Mouse (Mus musculus) spleen, adult 18-20 months (tissue): ENCODE data around the gene Ift172.
A peak's percentile ranks its signal among the peaks of the same experiment; 100 is the strongest.

Experiments
- DNase-seq, 2 experiments: peaks; one replicate each; pipeline ENCODE4 v3.0.0; 2022; ENCODE audit warnings: mixed read lengths in 2 of 2

The Ift172 gene

DNA sequence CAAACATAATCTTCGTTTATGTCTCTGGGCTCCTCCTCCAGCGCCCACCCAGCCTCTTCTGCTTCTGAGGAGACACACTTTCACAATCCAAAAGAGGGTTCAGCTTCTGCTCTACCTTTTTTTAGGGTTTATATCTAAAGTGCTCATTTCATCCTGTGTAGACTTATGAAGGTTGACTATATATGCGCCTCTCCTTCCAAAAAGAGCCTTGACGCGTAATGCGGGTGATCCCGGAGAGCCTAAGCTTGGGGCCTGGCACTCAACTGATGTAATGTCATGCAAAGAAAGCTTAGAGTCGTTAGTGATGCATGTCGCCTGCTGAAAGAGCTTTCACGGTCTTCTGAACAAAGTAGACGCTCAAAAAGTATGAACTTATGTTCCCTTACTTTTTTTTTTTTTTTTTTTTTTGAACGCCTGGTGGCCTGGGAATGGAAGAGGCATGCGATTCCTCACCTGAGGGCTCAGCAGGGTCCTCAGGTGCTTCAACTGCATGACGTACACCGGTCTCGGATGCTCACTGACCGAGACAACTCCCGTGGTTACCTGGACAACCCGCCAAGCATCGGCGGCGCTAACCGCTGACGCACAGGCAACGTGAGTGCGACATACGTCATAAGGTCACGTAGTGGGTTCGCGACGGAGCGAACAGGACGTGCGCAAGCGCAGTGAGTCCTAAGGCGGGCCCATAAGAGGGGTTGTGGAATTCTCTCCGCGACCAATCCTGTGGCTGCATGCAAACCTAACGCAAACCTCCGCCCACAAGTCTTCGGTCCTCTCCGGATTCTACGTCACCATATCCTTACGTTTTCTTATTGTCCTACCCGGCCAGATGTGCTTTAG lies at the start of gene Ift172:
Ift172 (minus strand) TSS at position 596 of the 840 bp plus-strand sequence.
- peak; percentile 88 to 94 for DNase-seq

DNA sequence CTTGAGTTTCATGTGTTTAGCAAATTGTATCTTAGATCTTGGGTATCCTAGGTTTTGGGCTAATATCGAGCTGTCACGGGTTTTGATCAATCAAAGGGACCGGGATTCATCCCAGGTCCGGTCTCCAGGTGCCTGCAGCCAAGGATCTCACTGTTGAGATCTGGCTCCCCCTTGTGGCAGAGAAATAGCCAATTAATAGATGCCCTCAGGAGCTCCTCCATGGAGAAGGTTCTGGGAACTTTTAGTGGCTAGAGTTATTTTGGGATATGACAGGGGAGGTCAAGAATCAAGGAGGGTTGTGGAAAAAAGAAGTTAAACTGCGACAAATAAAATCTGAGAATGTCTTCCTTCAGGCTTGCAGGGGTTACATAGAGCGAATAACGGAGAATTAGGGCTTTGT lies 37.3 kb upstream of the Ift172 start:
- peak in 1 of 2 experiments; percentile 38 for DNase-seq

DNA sequence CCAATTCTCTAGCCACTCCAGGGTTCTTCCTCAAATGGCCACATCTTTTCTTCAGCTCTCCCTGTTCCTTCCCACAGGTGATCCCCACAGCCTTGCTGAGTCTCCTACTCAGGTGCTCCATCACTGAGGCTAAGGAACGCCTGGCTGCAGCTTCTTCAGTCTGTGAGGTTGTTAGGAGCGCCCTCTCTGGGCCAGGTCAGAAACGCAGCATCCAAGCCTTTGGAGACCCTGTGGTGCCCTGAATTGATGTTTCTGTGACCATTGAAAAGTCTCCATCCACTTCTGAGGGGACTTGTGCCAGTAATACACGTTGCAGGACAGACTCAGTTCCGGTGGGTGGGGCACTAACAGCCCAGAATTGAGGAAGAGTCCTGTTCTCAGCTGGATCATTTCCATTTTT lies 35.9 kb upstream of the Ift172 start:
- DNase-seq = peak in 1 of 2 experiments; percentile 9

DNA sequence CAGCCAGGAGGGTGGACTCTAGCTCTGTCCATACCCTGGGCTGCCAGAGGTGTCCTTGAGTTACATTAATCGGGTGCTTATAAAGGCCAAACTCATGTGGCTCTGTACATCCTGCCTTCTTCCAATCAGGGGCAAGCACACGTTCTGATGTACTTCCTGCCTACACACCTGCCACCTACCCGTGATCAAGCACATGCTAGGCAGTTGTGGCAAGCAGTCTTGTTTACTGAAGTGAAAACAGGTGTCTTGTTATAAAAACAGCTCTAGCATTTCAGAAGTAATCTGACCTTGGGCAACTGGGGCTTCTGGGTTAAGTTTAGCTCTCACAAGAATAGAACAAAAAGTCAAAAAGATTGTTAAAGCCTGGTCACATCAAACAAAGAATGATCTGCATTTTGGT lies 33.2 kb upstream of the Ift172 start:
- no peak for DNase-seq

DNA sequence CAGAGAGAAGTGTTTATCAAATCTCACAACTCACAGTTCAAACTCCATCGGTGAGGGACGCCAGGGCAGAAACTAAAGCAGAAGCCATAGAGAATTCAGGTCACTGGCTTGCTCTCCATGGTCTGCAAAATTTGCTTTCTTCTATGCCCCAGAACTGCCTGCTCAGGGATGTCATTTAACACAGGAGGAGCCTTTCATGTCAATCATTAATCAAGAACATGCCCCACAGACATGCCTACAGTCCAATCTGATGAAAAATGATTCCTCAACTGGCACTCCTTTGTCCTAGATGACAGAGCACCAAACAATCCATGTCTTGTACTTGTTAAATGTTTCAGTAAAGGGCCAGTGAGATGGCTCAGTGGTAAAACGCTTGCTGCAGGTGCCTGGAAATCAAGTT lies 31.9 kb upstream of the Ift172 start:
- DNase-seq = no peak

DNA sequence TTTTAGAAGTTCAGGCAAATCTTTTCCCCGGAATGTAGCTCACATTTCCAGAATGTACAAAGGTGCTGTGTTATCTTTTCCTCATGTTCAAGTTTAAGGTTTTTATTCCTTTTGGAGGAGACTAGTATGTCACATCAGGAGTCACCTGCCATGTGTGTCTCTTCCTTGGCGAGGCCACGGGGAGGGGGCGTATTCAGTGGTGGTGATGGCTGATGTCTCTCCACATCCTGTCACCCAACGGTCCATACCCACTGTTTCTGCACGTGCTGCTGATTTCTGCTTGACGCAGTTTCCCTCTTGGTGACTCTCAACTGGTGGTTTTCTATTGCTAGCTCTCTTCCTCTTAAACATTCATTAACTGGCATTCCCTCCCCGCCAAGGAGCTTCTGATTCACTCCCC lies 21.9 kb upstream of the Ift172 start:
- no peak for DNase-seq

DNA sequence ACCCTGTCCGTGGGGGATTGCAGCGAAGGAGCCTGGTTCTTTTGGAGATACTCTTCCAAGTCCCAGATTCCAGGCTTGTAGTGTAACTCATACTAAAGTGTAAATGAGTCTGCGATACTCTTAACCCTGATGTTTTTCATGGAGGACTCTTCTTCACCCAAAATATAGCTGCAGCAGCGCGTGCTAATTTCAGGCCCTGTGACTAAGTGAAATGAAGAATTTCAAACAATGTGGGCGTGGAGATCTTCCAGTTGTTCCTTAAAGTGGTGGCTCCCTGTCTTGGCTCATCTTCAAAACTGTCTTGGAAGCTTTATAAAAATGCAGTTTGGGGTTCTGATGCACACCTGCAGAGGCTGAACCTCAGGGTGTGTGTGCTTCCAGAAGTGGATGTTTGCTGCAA lies 12.2 kb upstream of the Ift172 start:
- DNase-seq = no peak

DNA sequence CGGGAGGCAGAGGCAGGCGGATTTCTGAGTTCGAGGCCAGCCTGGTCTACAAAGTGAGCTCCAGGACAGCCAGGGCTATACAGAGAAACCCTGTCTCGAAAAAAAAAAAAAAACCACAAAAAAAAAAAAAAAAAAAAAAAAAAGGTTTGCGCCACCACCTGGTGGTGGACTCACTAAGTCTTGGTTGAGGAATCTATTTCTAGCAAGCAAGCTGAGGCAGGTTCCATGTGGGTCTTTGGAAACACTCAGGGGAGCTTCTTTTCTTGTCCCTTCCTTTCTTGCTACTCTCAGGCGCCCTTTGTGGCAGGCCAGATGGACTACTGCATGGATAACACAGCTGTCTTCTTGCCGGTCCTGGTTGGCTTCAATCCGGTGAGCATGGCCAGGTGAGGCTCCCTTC lies 10.9 kb upstream of the Ift172 start:
- no peak for DNase-seq

DNA sequence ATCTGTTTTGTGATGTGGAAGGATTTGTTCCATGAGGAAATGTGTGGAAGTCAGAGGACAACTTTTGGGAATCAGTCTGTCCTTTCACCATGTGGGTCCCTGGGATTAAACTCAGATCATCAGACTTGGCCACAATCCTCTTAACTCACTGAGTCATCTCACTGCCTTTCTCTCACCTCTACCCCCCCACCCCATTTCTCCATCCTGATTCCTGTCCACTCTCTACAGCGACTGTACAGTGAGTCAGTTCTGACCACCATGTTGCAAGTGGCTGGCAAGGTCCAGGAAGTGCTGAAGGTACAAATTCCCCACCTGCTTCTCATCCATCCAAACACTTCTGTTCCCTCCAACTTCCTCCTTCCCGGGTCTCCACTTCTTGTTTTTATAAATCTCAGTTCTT lies 7.6 kb upstream of the Ift172 start:
- DNase-seq = no peak

DNA sequence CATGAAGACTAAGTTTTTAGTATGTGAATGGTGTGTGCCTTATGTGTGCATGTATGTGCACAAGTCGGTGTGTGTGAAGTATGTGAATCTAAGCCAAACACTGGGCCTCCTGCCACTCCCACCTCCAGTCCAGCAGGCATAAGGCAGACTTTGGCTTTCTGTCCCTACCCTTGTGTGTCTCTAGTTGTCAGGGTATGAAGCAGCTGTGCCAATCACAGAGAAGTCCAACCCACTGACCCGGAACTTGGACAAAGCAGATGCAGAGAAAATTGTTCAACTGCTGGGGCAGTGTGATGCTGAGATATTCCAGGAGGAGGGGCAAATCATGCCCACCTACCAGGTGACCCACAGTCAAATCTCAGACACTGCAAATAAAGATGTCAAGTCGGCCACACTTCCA lies 7.1 kb upstream of the Ift172 start:
- DNase-seq = no peak

DNA sequence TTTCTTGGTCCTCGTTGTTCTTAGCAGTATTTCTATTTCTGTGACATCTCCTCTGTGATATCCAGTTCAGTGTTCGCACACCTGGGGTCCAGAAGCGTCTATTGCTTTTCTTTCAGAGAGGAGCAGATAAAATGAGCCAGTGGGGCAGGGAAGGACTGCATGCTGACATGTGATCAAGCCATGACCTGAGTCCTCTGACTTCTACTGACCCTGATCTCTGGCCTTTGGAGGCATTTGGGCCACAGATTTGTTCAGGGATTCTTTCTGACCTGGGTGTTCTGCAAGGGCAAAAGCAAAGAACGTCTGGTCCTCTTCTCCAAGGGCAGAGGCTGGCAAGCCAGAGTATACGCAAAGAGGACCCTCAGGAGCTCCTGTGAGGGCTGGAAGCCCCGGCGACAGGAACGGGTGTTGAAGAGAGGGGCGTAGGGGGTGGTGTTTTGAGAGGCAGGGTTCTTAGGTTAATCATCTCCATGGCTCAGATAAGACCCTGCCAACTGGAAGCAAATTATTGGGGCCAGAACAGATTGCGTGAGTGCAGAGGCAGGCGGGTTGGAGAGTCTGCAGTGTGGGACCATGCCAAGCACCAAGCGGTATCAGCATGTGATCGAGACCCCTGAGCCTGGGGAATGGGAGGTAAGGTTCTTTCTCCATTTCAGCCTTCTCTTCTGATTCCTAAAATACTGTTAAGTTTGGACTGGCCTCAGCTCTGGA lies 6.3 kb upstream of the Ift172 start, which contains the start of gene Gckr:
Gckr (plus strand) TSS at position 397 of the 711 bp plus-strand sequence.
- no peak for DNase-seq

DNA sequence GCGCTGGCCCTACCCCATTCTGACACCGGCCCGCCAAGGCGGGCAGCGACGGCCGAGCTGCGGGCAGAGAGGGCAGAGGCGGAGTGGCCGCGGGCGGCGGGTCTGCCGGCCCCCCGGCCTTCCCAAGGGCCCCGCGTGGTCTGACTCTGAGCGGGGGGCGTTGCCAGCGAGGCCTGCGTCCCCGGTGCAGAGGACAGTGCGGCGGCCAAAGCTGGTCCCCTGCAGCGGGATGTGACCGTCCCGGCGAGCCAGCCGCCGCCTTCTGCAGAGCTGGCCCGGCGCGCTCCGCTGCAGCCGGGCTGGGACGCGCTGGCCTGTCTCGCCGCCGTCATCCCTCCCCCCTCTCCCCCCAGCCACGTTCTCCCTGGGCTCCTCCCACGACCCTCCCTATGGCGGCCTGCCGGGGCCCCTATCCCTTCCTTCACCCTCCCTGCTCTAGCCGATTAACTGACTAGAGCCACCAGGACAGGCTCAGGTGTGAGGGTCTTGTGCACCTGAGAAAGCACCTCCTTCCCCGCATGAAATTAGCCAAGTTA lies 4.8 kb upstream of the Ift172 start, which contains the start of gene Fndc4:
Fndc4 (minus strand) TSS at position 475 of the 536 bp plus-strand sequence.
- DNase-seq = no peak

DNA sequence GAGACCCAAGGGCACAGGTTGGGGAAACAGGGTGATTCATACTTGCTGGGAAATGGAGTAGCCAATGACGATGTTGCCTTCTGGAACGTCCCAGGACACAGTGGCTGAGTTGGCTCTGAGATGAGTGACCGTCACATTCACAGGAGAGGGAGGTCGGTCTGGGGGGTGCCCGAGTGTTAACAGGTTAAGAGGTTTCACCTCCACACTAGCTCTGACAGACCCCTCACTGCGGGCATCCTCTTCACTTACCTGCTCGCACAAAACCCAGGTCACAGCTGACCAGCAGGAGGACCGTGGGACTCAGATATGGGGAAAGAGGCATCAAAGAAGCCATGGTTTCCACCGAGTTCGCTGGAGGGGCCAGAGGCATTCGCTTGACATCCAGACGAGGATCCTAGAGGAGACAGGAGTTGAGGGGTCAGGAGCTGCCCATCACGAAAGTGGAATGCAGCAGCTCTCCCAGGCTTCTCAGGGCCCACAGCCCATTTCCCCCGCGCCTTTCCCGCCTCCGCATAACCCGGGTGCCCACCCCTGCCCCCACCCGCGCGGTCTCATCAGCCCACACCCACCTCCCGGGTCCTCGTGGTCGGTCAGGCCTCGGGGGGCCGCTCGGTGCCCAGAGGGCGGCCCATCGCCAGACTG lies 4.2 kb upstream of the Ift172 start:
- DNase-seq = no peak

DNA sequence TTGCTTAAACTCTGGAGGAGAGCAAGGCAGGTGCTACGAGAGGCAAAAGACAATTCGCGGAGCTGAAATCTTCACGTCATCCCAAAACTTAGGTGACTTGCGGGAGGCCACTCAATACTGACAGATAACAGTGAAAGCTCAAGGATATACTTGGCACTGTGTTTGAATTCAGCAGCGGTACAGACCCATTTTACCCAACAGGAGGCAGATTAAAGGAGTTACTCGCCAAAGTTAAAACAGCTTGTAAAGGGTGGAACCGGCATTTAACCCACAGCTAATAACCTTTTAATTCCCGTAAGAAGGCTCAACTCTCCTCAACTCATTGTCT lies 409 bp upstream of the Ift172 start:
- DNase-seq = no peak

DNA sequence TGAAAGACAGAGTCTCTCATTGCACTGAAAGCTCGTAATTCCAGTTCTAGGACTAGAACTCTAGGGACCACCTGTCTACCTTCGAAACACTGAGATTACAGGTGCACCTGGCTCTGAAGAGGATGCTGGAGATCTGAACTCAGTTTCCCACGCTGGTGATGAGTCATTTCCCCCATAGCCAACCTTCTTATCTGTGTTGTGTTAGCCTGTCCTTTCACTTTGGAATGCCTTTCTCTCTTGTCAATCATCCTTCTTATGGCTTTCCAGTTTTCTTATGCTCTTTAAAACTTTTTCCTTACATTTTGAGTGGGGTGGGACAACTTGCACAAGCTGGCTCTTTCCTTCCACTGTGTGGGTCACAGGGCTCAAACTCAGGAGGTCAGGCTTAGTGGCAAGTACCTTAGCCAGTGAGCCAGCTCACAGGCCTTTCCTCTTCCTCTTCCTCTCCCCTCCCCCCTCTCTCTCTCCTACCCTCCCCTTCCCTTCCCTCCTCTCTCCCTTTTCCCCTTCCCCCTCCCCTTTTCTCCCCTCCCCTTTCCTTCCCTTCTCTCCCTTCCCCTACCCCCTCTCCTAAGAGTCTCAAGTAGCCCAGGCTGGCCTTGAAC lies 1.2 kb downstream of the Ift172 start:
- no peak for DNase-seq

DNA sequence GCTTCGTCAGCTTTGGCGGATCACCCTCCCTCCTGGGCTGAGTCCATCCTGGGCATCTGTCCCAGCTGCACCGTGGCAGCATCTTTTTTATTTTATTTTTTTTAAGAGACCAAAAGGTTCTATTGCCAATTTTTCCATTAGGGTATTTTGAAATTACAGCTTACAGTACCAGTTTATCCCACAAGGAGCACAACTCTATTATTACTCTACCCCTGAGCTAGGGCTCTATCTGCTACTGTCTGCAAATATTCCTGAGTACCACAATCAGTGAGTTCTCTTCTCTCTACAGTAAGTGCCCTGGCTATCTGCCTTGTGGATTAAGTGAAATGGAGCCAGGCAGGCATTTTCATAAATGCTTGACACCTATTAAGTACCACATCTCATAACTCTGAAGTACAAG lies 2.3 kb downstream of the Ift172 start:
- no peak for DNase-seq

DNA sequence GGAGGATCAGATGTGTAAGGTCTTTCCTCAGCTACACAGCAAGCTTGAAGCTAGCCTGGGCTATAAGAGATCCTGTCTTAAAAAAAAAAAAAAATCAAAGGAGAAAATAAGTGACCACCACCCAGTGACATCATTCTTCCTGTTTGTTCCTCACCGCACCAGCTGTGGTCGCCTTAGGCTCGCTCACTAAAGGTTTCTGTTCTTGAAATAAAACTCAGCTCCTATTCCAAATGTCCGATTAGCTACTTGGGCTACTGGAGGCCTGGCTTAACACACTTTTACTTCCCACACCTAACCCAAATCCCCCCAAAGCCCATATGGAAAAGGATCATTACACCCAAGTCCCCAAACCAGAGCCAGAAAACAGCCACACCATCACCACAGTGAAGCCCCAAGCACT lies 2.7 kb downstream of the Ift172 start:
- no peak for DNase-seq

DNA sequence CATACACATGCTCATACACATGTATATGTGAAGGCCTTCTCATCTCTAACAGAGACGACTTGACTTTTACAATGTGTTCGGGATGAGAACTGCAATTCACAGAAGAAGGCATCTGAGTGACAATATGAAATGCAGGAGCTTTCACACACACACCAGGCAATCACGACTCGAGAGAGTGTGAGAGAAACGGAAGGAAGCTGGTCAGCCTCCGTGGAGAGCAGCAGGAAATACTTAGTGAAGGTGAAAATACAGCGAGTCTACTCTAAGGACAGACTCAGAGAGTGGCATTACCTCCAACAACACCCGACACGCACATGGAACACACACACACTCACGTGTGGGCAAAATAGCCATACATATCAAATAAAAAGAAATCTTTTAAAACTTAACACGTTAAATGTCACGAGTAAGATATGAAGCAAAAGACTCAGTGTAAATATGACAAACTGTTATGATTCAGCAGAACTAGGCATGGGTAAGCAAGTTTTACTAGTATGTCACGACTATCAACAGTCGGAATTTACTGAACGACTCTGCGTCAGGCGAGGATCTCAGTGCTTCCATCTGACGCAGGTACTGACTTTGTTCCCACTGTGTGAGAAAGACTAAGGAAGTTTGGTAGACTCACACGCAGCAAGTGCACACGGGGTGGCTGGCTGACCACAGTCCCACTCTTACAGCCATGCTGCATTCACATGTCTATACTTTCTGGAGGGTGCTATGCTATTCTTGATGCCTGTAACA lies 11.5 kb downstream of the Ift172 start:
- peak in 1 of 2 experiments; percentile 22 for DNase-seq

DNA sequence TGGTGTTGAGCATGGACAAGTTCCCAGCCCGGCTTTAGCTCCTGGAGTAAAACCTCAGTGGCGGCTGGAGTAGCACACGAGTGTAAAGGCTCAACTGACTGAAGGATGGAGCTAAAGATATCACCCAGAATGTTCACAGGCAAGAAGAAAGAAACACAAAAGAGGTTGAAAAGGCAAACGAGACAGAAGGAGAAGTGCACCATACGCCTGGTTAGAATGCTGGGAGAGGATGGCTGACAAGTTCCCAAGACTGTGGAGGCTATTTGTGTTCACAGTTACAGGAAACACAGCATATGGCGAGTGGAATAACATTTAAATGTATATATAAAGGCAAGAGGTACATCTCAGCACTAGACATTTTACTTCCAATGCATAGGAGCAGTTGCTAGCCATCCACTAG lies 17.9 kb downstream of the Ift172 start:
- DNase-seq = no peak

DNA sequence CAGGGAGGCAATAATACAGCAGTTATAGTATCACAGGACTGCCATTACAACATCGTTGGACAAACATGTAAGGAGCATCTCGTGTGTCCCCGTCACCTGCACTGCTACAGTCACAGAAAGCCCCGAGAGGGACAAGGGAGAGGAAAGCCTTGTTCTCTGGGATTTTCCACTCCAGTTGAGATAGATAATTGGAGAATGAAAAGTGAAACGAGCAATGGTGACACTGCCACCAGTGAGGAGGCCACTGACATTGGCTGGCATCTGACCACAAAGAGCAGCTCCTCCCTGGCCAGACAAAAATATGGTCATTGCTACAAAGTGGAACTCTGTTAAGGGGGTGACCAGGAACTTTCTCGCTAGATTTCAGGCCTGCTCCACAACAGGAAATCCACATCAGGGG lies 23.2 kb downstream of the Ift172 start:
- no peak for DNase-seq

DNA sequence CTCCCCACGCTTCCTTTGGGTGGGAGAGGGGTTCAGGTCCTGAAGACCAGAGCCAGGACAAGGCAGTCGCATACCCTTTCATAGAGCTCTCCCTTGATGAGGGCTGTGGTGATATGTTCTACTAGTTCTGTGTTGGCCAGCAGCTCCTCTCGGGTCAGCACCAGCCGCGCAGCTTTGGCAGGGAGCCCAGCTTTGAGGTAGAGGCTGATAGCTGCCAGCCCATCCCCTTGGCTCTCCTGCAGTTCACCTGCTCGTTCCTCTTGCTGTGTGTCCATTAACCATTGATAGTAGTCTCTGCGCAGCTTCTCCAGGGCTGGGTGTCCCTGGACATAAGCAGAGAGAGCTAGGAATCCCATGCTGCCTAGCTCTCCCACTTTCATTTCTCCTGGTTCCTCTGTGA lies 24.8 kb downstream of the Ift172 start:
- no peak for DNase-seq

DNA sequence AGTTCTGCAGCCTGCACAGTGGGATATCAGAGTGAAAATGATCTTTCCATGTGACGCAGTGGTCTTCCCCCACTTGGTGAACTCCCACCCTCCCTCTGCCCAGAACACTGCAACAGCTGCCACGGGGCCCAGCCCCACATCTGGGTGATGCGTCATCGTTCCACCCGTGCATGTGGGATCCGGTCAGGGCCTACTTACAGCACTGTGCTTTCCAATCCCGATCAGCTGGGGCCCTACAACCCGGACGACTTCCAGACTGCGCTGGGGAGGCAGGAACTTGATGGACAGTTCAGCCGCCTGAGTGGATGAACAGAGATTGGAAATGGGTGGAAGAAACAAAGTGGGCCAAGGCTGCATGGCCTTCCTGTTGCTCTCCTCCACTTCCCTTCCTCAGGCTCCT lies 33.3 kb downstream of the Ift172 start:
- DNase-seq = no peak
